Mouse (Mus musculus) liver, postnatal 0 days (tissue): ENCODE data around the gene Lrp2bp. TPM values are rescaled to one million over a fixed set of nuclear protein-coding genes. Genes with fewer than 3 reads are reported as not detected.

Experiments
- ATAC-seq: fragments of 200-750 bp; cut with Nextera tagmentation; 2 replicates; pipeline ENCODE4 v1.8.0; 2017; ENCODE audit warnings: mild to moderate bottlenecking, moderate library complexity
- DNase-seq: peaks from one replicate; pipeline ENCODE4 v3.0.0-alpha.2; 2016
- H3K27ac ChIP-seq: fragments of 300-500 bp; sonication (generic); 2 replicates; pipeline ENCODE4 v1.5.1; 2014; ENCODE audit warnings: antibody characterized with exemption, moderate library complexity, mild to moderate bottlenecking, low read depth
- H3K27me3 ChIP-seq: fragments of 300-500 bp; sonication (generic); 2 replicates; pipeline ENCODE4 v1.6.1; 2014; ENCODE audit warnings: low read length, control low read depth, mixed read lengths; ENCODE audit not compliant: insufficient read depth
- H3K36me3 ChIP-seq: fragments of 300-500 bp; sonication (generic); replicated peaks from 2 replicates; pipeline ENCODE4 v1.6.1; 2014; ENCODE audit warnings: mild to moderate bottlenecking, control low read depth, low read length, moderate library complexity, mixed read lengths; ENCODE audit not compliant: insufficient read depth
- H3K4me1 ChIP-seq: fragments of 300-500 bp; sonication (generic); 2 replicates; pipeline ENCODE4 v1.6.1; 2014; ENCODE audit warnings: antibody characterized with exemption, mild to moderate bottlenecking, control low read depth; ENCODE audit not compliant: insufficient read depth
- H3K4me2 ChIP-seq: fragments of 300-500 bp; sonication (generic); 2 replicates; pipeline ENCODE4 v1.6.1; 2014; ENCODE audit warnings: low read depth, mild to moderate bottlenecking, low read length, moderate library complexity, mixed read lengths
- H3K4me3 ChIP-seq: fragments of 300-500 bp; sonication (generic); 2 replicates; pipeline ENCODE4 v1.5.1; 2014; ENCODE audit warnings: low read depth, low read length
- H3K9ac ChIP-seq: fragments of 300-500 bp; sonication (generic); replicated peaks from 2 replicates; pipeline ENCODE4 v1.6.1; 2014; ENCODE audit warnings: mild to moderate bottlenecking, moderate library complexity
- H3K9me3 ChIP-seq: fragments of 300-500 bp; sonication (generic); 2 replicates; pipeline ENCODE4 v1.6.1; 2016; ENCODE audit warnings: mild to moderate bottlenecking, control low read depth, low read length, mixed read lengths
- CTCF ChIP-seq: sonication (generic); IDR thresholded peaks from 2 replicates; pipeline ENCODE4 v1.5.1; 2016; ENCODE audit warnings: antibody characterized with exemption, low read depth
- EP300 ChIP-seq: IDR thresholded peaks from 2 replicates; pipeline ENCODE4 v1.6.1; 2016; ENCODE audit warnings: antibody characterized with exemption, low read depth, mild to moderate bottlenecking
- WGBS: fragments of 180-500 bp; shearing (Covaris S2); extraction: QIAGEN DNeasy Blood & Tissue Kit; methylation state at CpG from one replicate; pipeline ENCODE4 v1.1.7; 2014; ENCODE audit not compliant: insufficient replicate concordance; 5-methylcytosine and 5-hydroxymethylcytosine counted together
- polyA plus RNA-seq: library from polyadenylated mRNA; unstranded; fragments of >200 nt; fragmentation: Nextera tagmentation; extraction: Ambion mirVana; gene quantifications from 2 replicates; pipeline ENCODE4 v1.2.1, GENCODE M21; 2015

Gene Lrp2bp
- polyA plus RNA-seq, 1 experiment from 2014 or later: not detected

GRCm38 (mm10) chr8:46073540-46074140 lies 74.5 kb downstream of the Lrp2bp start:
- DNase-seq: no peak
- 0 out of 2 replicates have a peak, but pooled peaks cover 3% of the 10 kb centered on the region for H3K4me1 ChIP-seq
- H3K36me3 ChIP-seq: peaks cover under 1% of the 10 kb centered on the region; the same call in 1 of the 2 replicates
- no peak overlapping the region for H3K9ac ChIP-seq
- H3K9me3 ChIP-seq: no peaks in the 10 kb centered on the region
- H3K27ac ChIP-seq: no peak overlapping the region
- no peaks in the 10 kb centered on the region for H3K27me3 ChIP-seq
- no peak for TF ChIP-seq EP300
- TF ChIP-seq CTCF: no peak
- no peak overlapping the region for H3K4me3 ChIP-seq
- H3K4me2 ChIP-seq: no peak overlapping the region
- no peak for ATAC-seq
- WGBS: 63% methylated on average over 2 of the region's 2 CpGs

- Histone ChIP-seq H3K4me3 (no peak overlapping the region), H3K27me3 (no peaks in the 10 kb centered on the region), H3K9ac (no peak overlapping the region), H3K27ac (no peak overlapping the region), H3K4me2 (no peak overlapping the region), H3K36me3 (peaks cover 9% of the 10 kb centered on the region), H3K4me1 (0 out of 2 replicates have a peak, but pooled peaks cover 3% of the 10 kb centered on the region), H3K9me3 (no peaks in the 10 kb centered on the region)
- DNase-seq (no peak), ATAC-seq (no peak)
- 71% methylated on average over 5 of the region's 5 CpGs for WGBS
- TF ChIP-seq EP300 (no peak), CTCF (no peak)
Observed at GRCm38 (mm10) chr8:46075223-46075622, 76.1 kb downstream of the Lrp2bp start.

GRCm38 (mm10) chr8:46078866-46079265 lies 79.8 kb downstream of the Lrp2bp start:
- Histone ChIP-seq H3K4me3 (no peak overlapping the region), H3K9ac (no peak overlapping the region), H3K27me3 (no peaks in the 10 kb centered on the region), H3K4me1 (0 out of 2 replicates have a peak, but pooled peaks cover 3% of the 10 kb centered on the region), H3K9me3 (no peaks in the 10 kb centered on the region), H3K27ac (no peak overlapping the region), H3K36me3 (peaks cover 9% of the 10 kb centered on the region), H3K4me2 (no peak overlapping the region)
- no peak for TF ChIP-seq CTCF
- no peak for TF ChIP-seq EP300
- 66% methylated on average over 6 of the region's 6 CpGs for WGBS
- ATAC-seq (no peak), DNase-seq (no peak)

Other genes starting within 250 kb of the Lrp2bp start
- gene Pdlim3, start 113.8 kb upstream of the Lrp2bp start, polyA plus RNA-seq: 2.1 and 4.0 TPM in 2 replicates
- not detected in 2 replicates for gene Ccdc110, start 64.7 kb upstream of the Lrp2bp start, polyA plus RNA-seq
- gene 1700029J07Rik, start 24.1 kb upstream of the Lrp2bp start, polyA plus RNA-seq: 0.50 and 0.62 TPM in 2 replicates
- 49.5 and 50.2 TPM in 2 replicates for gene Ufsp2, start 23.8 kb upstream of the Lrp2bp start, polyA plus RNA-seq
- gene Ankrd37, start 6.4 kb downstream of the Lrp2bp start, polyA plus RNA-seq: 3.0 and 9.1 TPM in 2 replicates
- gene Cfap97, start 152.5 kb downstream of the Lrp2bp start, polyA plus RNA-seq: 8.4 and 9.2 TPM in 2 replicates
- 3.7 and 4.2 TPM in 2 replicates for gene Snx25, start 152.9 kb downstream of the Lrp2bp start, polyA plus RNA-seq
- 448 and 459 TPM in 2 replicates for gene Slc25a4, start 212.0 kb downstream of the Lrp2bp start, polyA plus RNA-seq